Mouse (Mus musculus) megakaryocyte, embryonic 14.5 days (primary cell): Measurements from ENCODE around the gene Inafm2.

Experiments used
- FLI1 ChIP-seq: IDR thresholded peaks from 2 replicates; pipeline ENCODE4 v1.6.1; 2012; ENCODE audit warnings: low read length, inconsistent platforms, mixed read lengths
- GATA1 ChIP-seq: IDR thresholded peaks from 3 replicates; pipeline ENCODE4 v1.6.1; 2012; ENCODE audit warnings: mixed read lengths, low read length, inconsistent platforms, borderline replicate concordance

GRCm38 (mm10) chr2:118778418-118778817, 32.9 kb downstream of the Inafm2 start:
- TF ChIP-seq GATA1 (no peak), FLI1 (no peak)
